Mouse (Mus musculus) small intestine, adult 2 months (tissue): Measurements from ENCODE around the gene Mgll. TPM values are rescaled to one million over a fixed set of nuclear protein-coding genes. Genes with fewer than 3 reads are reported as not detected.

Experiments
- H3K27ac ChIP-seq: fragments of 200-500 bp; 2 replicates; pipeline ENCODE4 v1.5.1; 2012; ENCODE audit warnings: low read depth, low read length, control low read depth, inconsistent platforms; ENCODE audit not compliant: insufficient read depth
- H3K27me3 ChIP-seq: fragments of 200-500 bp; 2 replicates; pipeline ENCODE4 v1.6.1; 2012; ENCODE audit warnings: mild to moderate bottlenecking, moderate library complexity, low read length, inconsistent platforms; ENCODE audit not compliant: control insufficient read depth, insufficient read depth
- H3K36me3 ChIP-seq: fragments of 200-500 bp; 2 replicates; pipeline ENCODE4 v1.6.1; 2012; ENCODE audit warnings: mild to moderate bottlenecking, low read length, control low read depth, inconsistent platforms; ENCODE audit not compliant: control insufficient read depth, insufficient read depth
- H3K4me1 ChIP-seq: fragments of 200-500 bp; 2 replicates; pipeline ENCODE4 v1.6.1; 2012; ENCODE audit warnings: low read length, inconsistent platforms, mixed read lengths; ENCODE audit not compliant: control insufficient read depth, insufficient read depth, insufficient read length
- H3K4me3 ChIP-seq: fragments of 200-500 bp; 2 replicates; pipeline ENCODE4 v1.5.1; 2012; ENCODE audit warnings: low read depth, mild to moderate bottlenecking, control low read depth, inconsistent platforms, low read length, moderate library complexity
- CTCF ChIP-seq: fragments of 200-500 bp; IDR thresholded peaks from 2 replicates; pipeline ENCODE4 v1.5.1; 2012; ENCODE audit warnings: low read depth, mild to moderate bottlenecking, control low read depth, inconsistent platforms, low read length, moderate library complexity, mixed read lengths; ENCODE audit not compliant: insufficient replicate concordance, insufficient read length; ENCODE audit errors: extremely low read depth
- POLR2A ChIP-seq: fragments of 200-500 bp; IDR thresholded peaks from 2 replicates; pipeline ENCODE4 v1.6.1; 2012; ENCODE audit warnings: low read depth, mild to moderate bottlenecking, control low read depth, inconsistent platforms, low read length, moderate library complexity
- WGBS: fragments of 180-500 bp; shearing (Covaris S2); methylation state at CpG from one replicate; pipeline ENCODE4 v1.1.7; 2018; 5-methylcytosine and 5-hydroxymethylcytosine counted together
- polyA plus RNA-seq: library from polyadenylated mRNA; depleted of rRNA; stranded (reverse); fragments of >200 nt; gene quantifications from 2 replicates; pipeline ENCODE4 v1.2.3, GENCODE M21; 2012

Mgll gene
- polyA plus RNA-seq, 1 experiment, result 29.5 TPM

DNA sequence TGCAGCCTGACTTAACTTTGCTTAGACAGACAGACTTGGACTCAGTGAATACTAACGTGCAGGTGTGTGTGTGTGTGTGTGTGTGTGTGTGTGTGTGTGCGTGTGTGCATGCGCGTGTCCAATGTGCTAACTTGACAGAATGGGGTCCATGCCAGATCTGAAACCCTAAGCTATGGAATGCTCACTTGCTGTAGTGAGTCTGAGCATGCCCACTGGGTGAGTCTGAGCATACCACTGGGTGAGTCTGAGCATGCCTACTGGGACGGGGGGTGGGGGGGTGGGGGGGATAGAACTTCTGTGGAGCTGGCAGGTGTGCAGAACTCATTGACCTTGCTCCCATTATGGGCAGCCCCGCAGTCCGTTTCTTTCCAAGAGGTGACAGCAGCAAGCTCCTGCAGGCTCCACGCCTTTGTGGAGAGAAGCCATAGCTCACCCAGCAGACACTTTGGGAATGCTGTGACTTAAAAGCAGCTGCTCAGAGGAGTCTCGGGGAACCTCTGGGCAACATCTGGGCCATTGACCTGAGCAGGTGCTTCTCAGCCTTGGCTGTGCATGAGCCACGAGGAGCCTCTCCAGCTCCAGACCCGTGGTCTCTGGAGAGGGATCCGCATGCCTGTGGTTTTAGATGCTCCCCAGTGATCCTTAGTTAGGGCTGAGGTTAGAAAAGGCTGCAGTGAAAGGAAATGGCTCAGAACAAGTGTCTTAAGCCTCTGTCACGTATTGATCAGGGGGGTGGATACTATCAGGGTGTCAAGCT lies 38.4 kb downstream of the Mgll start:
- WGBS, result 49% methylated on average over 13 of the region's 13 CpGs
- H3K27me3 ChIP-seq, result no peaks in the 10 kb centered on the region
- H3K27ac ChIP-seq, result no peak overlapping the region
- H3K4me3 ChIP-seq, result no peak overlapping the region
- no peak for TF ChIP-seq POLR2A
- no peak for TF ChIP-seq CTCF
- no peaks in the 10 kb centered on the region for H3K36me3 ChIP-seq
- H3K4me1 ChIP-seq, result peaks cover 16% of the 10 kb centered on the region

DNA sequence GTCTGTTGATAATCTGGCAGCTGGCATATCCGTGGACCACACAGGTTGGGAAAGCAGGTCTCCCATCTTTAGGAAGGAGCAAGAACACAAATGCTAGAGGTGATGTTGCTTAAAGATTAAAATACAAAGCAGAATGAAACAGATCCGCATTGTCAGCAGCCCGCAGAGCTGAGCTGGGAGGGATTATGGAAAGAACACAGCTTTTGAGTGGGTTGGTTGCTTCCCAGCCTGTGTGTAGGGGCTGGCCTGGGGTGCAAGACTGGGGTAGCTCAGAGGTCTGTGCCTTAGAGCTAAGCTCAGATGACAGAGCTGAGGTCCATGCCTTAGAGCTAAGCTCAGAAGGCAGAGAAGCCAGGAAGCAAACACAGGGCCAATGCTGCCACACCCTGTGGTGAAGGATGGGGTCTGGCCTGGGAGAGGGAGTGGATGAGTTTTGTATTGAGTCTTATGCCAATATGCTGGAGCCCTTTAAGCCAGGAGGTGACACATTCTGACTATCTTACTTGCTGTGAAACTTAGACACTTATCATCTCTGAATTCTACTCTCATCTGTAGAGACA lies 39.4 kb downstream of the Mgll start:
- Histone ChIP-seq H3K4me3 (no peak overlapping the region), H3K27ac (no peak overlapping the region), H3K36me3 (no peaks in the 10 kb centered on the region), H3K27me3 (no peaks in the 10 kb centered on the region), H3K4me1 (peaks cover 7% of the 10 kb centered on the region)
- WGBS, result 86% methylated on average over 3 of the region's 3 CpGs
- TF ChIP-seq CTCF (no peak), POLR2A (no peak)

DNA sequence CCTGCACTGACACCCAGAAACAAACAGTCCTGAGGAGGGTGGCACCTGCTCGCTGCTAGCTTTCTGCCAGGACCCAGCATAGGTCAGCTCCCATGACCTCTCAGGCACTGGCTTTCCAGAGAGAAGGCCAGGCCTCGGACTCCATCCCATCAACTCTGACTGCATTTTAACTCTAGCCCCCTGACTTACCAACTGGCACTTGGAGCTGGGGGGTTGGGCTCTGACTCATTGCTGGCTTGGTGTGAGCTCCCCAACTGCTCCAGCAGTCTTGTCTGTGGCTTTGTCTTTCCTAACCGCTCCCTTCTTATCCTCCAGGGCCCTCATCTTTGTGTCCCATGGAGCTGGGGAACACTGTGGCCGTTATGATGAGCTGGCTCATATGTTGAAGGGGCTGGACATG lies 40.1 kb downstream of the Mgll start:
- H3K36me3 ChIP-seq, result no peaks in the 10 kb centered on the region
- H3K4me1 ChIP-seq, result peaks cover 6% of the 10 kb centered on the region
- no peak overlapping the region for H3K4me3 ChIP-seq
- no peak for TF ChIP-seq CTCF
- TF ChIP-seq POLR2A, result no peak
- 81% methylated on average over 4 of the region's 4 CpGs for WGBS
- H3K27ac ChIP-seq, result no peak overlapping the region
- no peaks in the 10 kb centered on the region for H3K27me3 ChIP-seq

DNA sequence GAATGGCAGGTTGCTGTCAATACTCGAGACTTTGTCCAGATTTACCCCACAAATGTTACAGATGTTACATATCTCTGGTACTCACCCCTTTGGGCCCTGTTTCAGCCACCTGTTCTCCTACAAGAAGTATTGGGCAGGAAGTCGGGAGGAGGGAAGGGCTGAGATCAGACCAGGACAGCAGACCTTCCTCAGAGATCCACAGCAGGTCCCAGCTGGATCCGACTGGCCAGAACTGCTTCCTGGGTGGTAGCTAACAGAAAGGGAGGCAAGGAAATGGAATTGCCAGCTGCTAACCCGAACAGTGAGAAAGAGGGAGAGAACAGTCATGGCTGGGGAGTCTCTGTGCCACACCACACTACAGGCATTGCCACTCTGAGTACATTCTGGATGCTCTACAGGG lies 43.5 kb downstream of the Mgll start:
- no peaks in the 10 kb centered on the region for H3K27me3 ChIP-seq
- no peaks in the 10 kb centered on the region for H3K36me3 ChIP-seq
- TF ChIP-seq CTCF (no peak), POLR2A (no peak)
- H3K27ac ChIP-seq, result no peak overlapping the region
- WGBS, result 70% methylated on average over 4 of the region's 4 CpGs
- H3K4me1 ChIP-seq, result no peaks in the 10 kb centered on the region
- no peak overlapping the region for H3K4me3 ChIP-seq

DNA sequence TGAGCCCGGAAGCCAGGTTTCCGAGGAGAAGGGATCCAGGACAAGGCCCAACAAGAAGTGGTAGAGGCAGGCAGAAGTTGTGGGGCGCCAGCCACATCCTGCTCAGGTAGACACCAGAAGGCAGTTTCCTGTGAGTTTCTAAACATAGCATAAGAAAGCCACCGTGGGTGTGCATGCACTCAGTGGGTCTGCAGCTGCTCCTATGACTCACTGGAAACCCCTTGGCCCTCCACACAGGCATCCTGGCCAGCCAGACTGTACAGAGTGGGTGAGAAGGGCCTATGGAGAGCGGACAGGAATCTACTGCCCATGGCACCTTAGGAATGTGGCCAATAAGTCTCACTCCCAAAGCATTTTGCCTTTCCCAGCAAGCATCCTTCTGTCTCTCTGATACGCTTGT lies 45.5 kb downstream of the Mgll start:
- Histone ChIP-seq H3K36me3 (no peaks in the 10 kb centered on the region), H3K4me1 (no peaks in the 10 kb centered on the region), H3K4me3 (no peak overlapping the region), H3K27me3 (no peaks in the 10 kb centered on the region), H3K27ac (no peak overlapping the region)
- TF ChIP-seq POLR2A, result no peak
- TF ChIP-seq CTCF, result no peak
- 82% methylated on average over 6 of the region's 6 CpGs for WGBS

DNA sequence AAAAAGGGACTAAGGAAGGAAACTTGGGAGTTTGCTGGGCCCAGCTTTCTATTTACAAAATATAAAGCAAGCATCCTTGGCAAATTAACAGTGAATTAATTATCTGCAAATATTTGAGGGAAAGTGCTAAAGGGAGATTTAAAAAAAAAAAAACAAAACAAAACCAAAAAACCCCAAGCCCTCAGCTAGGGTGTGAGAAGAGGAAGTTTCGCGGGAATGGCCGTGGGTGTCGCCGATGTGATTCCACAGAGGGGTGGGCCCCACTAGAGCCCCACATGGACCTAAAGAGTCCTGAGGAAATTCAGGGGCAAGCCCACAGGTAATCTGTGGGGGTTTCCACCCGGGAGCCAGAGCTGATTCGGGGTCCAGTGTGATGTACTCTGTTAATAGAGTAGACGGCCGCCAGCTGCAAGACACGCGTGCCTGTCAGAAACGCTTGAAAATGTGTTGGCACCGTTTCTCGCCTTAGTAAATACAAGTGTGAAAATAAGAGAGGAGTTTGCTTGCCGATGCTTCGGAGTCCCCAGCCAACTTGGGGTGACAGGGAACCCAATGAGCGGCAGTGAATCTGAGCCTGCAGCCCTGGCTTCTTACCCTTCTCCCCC lies 46.2 kb downstream of the Mgll start:
- no peak for TF ChIP-seq POLR2A
- TF ChIP-seq CTCF, result no peak
- WGBS, result 76% methylated on average over 17 of the region's 17 CpGs
- Histone ChIP-seq H3K4me1 (no peaks in the 10 kb centered on the region), H3K27me3 (no peaks in the 10 kb centered on the region), H3K36me3 (no peaks in the 10 kb centered on the region), H3K4me3 (no peak overlapping the region), H3K27ac (no peak overlapping the region)

DNA sequence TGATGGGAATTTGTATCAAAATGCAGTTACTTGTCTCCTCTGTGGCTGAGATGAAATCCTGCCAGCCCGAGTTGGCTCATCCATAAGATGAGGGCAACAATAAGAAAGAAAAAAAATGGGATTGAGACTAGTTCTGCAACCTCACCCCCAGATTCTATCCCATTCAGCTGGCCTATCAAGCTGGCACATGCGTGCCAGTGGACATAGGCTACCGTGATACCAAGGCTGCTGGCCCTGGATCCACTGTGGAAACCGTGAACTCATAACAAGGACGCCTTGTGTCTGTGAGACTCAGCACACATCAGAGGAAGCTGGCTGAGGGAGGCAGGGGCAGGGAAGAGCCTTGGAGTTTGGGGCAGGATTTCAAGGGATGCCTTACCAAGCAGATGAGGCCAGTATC lies 46.8 kb downstream of the Mgll start:
- H3K27me3 ChIP-seq, result no peaks in the 10 kb centered on the region
- no peak overlapping the region for H3K4me3 ChIP-seq
- WGBS, result 93% methylated on average over 5 of the region's 5 CpGs
- H3K4me1 ChIP-seq, result no peaks in the 10 kb centered on the region
- H3K36me3 ChIP-seq, result no peaks in the 10 kb centered on the region
- TF ChIP-seq POLR2A (no peak), CTCF (no peak)
- H3K27ac ChIP-seq, result no peak overlapping the region

DNA sequence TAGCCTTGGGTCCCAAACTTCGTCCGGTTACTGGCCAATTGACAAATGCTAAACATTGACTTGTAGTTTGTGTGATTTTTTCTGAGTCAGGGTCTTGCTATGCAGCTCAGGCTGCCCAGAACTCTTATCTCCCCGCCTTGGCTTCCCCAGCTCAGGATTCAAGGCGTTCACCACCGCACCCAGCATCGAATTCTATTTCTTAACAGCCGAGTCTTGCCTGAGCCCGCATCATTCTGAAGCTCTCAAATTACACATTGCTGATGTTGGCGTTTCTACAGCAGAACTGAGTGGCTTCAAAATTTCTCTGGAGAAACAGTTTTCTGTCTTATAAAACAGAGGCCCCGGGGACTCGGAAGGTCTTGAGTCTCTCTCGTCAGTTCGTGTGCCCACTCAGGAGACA lies 47.8 kb downstream of the Mgll start:
- Histone ChIP-seq H3K36me3 (no peaks in the 10 kb centered on the region), H3K27me3 (no peaks in the 10 kb centered on the region), H3K4me1 (peaks cover 5% of the 10 kb centered on the region; the same call in 1 of the 2 replicates), H3K27ac (no peak overlapping the region), H3K4me3 (no peak overlapping the region)
- TF ChIP-seq POLR2A (no peak), CTCF (no peak)
- WGBS, result 86% methylated on average over 13 of the region's 13 CpGs
